Mouse (Mus musculus) MEL (cell line): ENCODE data around the gene Hspg2. TPM values are rescaled to one million over a fixed set of nuclear protein-coding genes. Genes with fewer than 3 reads are reported as not detected.

Experiments used
- DNase-seq: peaks from one replicate; pipeline ENCODE4 v3.0.0; 2011; ENCODE audit warnings: low read depth, low spot score
- H3K27ac ChIP-seq: 2 replicates; pipeline ENCODE4 v1.5.1; 2012; ENCODE audit warnings: low read depth, mild to moderate bottlenecking, control low read depth, low read length, moderate library complexity; ENCODE audit not compliant: control insufficient read depth
- H3K27me3 ChIP-seq, 2 experiments: fragments of 150-350 bp in 1 of 2; sonication (generic) in 1 of 2; 2 replicates each; pipeline ENCODE4 v1.6.1; 2012; ENCODE audit warnings: low read length in 2 of 2, mild to moderate bottlenecking in 2 of 2, improper control_type of control experiment in 1 of 2, moderate library complexity in 1 of 2; ENCODE audit not compliant: insufficient read depth in 2 of 2, control insufficient read depth in 1 of 2
- H3K36me3 ChIP-seq, 2 experiments: 2 replicates each; pipeline ENCODE4 v1.6.1; 2012 to 2014; ENCODE audit warnings: low read length in 2 of 2, improper control_type of control experiment in 1 of 2, inconsistent platforms in 1 of 2, mild to moderate bottlenecking in 1 of 2; ENCODE audit not compliant: insufficient read depth in 2 of 2, control insufficient read depth in 1 of 2
- H3K4me1 ChIP-seq, 2 experiments: fragments of 150-350 bp in 1 of 2; sonication (generic) in 1 of 2; 2 replicates each; pipeline ENCODE4 v1.6.1; 2012; ENCODE audit warnings: low read length in 2 of 2, improper control_type of control experiment in 1 of 2, mild to moderate bottlenecking in 1 of 2; ENCODE audit not compliant: insufficient read depth in 2 of 2, control insufficient read depth in 1 of 2
- H3K4me3 ChIP-seq, 2 experiments: fragments of 150-350 bp in 1 of 2; sonication (generic) in 1 of 2; 2 replicates each; pipeline ENCODE4 v1.5.1; 2012; ENCODE audit warnings: low read depth in 2 of 2, low read length in 2 of 2, mild to moderate bottlenecking in 2 of 2, moderate library complexity in 2 of 2, control low read depth in 1 of 2, improper control_type of control experiment in 1 of 2; ENCODE audit not compliant: control insufficient read depth in 1 of 2, insufficient read depth in 1 of 2
- H3K79me2 ChIP-seq: 2 replicates; pipeline ENCODE4 v1.6.1; 2012; ENCODE audit warnings: mild to moderate bottlenecking, low read length, moderate library complexity; ENCODE audit not compliant: control insufficient read depth, poor library complexity, insufficient read depth
- H3K9ac ChIP-seq: 2 replicates; pipeline ENCODE4 v1.6.1; 2012; ENCODE audit warnings: low read depth, mild to moderate bottlenecking, control low read depth, low read length, moderate library complexity; ENCODE audit not compliant: control insufficient read depth, poor library complexity, severe bottlenecking
- H3K9me3 ChIP-seq: fragments of 150-350 bp; sonication (generic); replicated peaks from 2 replicates; pipeline ENCODE4 v1.6.1; 2012; ENCODE audit warnings: mild to moderate bottlenecking, low read length, improper control_type of control experiment, moderate library complexity; ENCODE audit not compliant: insufficient read depth
- BHLHE40 ChIP-seq: IDR thresholded peaks from 2 replicates; pipeline ENCODE4 v1.6.1; 2012; ENCODE audit warnings: low read depth, mild to moderate bottlenecking, inconsistent platforms, low read length, improper control_type of control experiment, borderline replicate concordance
- CHD1 ChIP-seq: IDR thresholded peaks from 2 replicates; pipeline ENCODE4 v1.6.1; 2012; ENCODE audit warnings: low read depth, mild to moderate bottlenecking, inconsistent platforms, low read length, improper control_type of control experiment
- CHD2 ChIP-seq: IDR thresholded peaks from 2 replicates; pipeline ENCODE4 v1.6.1; 2011; ENCODE audit warnings: low read length, improper control_type of control experiment
- CTCF ChIP-seq, 3 experiments: IDR thresholded peaks in 2 of 3; conservative IDR thresholded peaks in 1 of 3; 2 replicates each; pipeline ENCODE4 v1.5.1; 2011 to 2012; ENCODE audit warnings: low read length in 3 of 3, low read depth in 2 of 3, mild to moderate bottlenecking in 2 of 3, improper control_type of control experiment in 1 of 3, inconsistent platforms in 1 of 3, mixed read lengths in 1 of 3, moderate library complexity in 1 of 3; ENCODE audit not compliant: control insufficient read depth in 1 of 3, insufficient read depth in 1 of 3, poor library complexity in 1 of 3, severe bottlenecking in 1 of 3
- E2F4 ChIP-seq: IDR thresholded peaks from 2 replicates; pipeline ENCODE4 v1.6.1; 2011; ENCODE audit warnings: low read depth, low read length, improper control_type of control experiment, borderline replicate concordance
- GATA1 ChIP-seq: IDR thresholded peaks from 2 replicates; pipeline ENCODE4 v1.6.1; 2011; ENCODE audit warnings: low read depth, low read length, improper control_type of control experiment
- HCFC1 ChIP-seq: IDR thresholded peaks from 2 replicates; pipeline ENCODE4 v1.6.1; 2012; ENCODE audit warnings: low read depth, mild to moderate bottlenecking, inconsistent platforms, low read length, improper control_type of control experiment, moderate library complexity
- JUND ChIP-seq: IDR thresholded peaks from 2 replicates; pipeline ENCODE4 v1.6.1; 2011; ENCODE audit warnings: low read depth, mild to moderate bottlenecking, improper control_type of control experiment, low read length
- MAZ ChIP-seq: IDR thresholded peaks from 2 replicates; pipeline ENCODE4 v1.6.1; 2012; ENCODE audit warnings: low read depth, mild to moderate bottlenecking, inconsistent platforms, low read length, improper control_type of control experiment
- MEF2A ChIP-seq: IDR thresholded peaks from 2 replicates; pipeline ENCODE4 v1.6.1; 2014; ENCODE audit warnings: low read depth, mild to moderate bottlenecking, inconsistent platforms, low read length, improper control_type of control experiment; ENCODE audit not compliant: poor library complexity, insufficient replicate concordance, severe bottlenecking; ENCODE audit errors: extremely low read depth
- MXI1 ChIP-seq: IDR thresholded peaks from 2 replicates; pipeline ENCODE4 v1.6.1; 2011; ENCODE audit warnings: mild to moderate bottlenecking, low read depth, low read length, improper control_type of control experiment
- NRF1 ChIP-seq: IDR thresholded peaks from 2 replicates; pipeline ENCODE4 v1.6.1; 2014; ENCODE audit warnings: low read depth, mild to moderate bottlenecking, inconsistent platforms, low read length, improper control_type of control experiment, moderate library complexity; ENCODE audit not compliant: poor library complexity, insufficient read depth, severe bottlenecking
- POLR2A ChIP-seq, 2 experiments: IDR thresholded peaks; 2 replicates each; pipeline ENCODE4 v1.6.1; 2011 to 2012; ENCODE audit warnings: low read length in 2 of 2, mild to moderate bottlenecking in 2 of 2, control low read depth in 1 of 2, improper control_type of control experiment in 1 of 2, low read depth in 1 of 2, moderate library complexity in 1 of 2; ENCODE audit not compliant: control insufficient read depth in 1 of 2, insufficient read depth in 1 of 2, poor library complexity in 1 of 2
- POLR2AphosphoS5 ChIP-seq: IDR thresholded peaks from 2 replicates; pipeline ENCODE4 v1.6.1; 2012; ENCODE audit warnings: low read depth, borderline replicate concordance, mild to moderate bottlenecking, inconsistent platforms, low read length, moderate library complexity, mixed read lengths
- RAD21 ChIP-seq: IDR thresholded peaks from 2 replicates; pipeline ENCODE4 v1.6.1; 2011; ENCODE audit warnings: mild to moderate bottlenecking, low read depth, low read length, improper control_type of control experiment
- RCOR1 ChIP-seq: IDR thresholded peaks from 2 replicates; pipeline ENCODE4 v1.6.1; 2012; ENCODE audit warnings: low read depth, mild to moderate bottlenecking, inconsistent platforms, low read length, improper control_type of control experiment
- SIN3A ChIP-seq: IDR thresholded peaks from 2 replicates; pipeline ENCODE4 v1.6.1; 2012; ENCODE audit warnings: low read length, improper control_type of control experiment, inconsistent platforms
- SMC3 ChIP-seq: IDR thresholded peaks from 2 replicates; pipeline ENCODE4 v1.6.1; 2011; ENCODE audit warnings: low read depth, low read length, improper control_type of control experiment
- TAL1 ChIP-seq: IDR thresholded peaks from 2 replicates; pipeline ENCODE4 v1.6.1; 2012; ENCODE audit warnings: mild to moderate bottlenecking, inconsistent platforms, low read length, moderate library complexity, mixed read lengths
- UBTF ChIP-seq: IDR thresholded peaks from 2 replicates; pipeline ENCODE4 v1.6.1; 2012; ENCODE audit warnings: low read depth, mild to moderate bottlenecking, inconsistent platforms, low read length, improper control_type of control experiment, moderate library complexity, borderline replicate concordance; ENCODE audit not compliant: insufficient read depth
- ZC3H11A ChIP-seq: IDR thresholded peaks from 2 replicates; pipeline ENCODE4 v1.6.1; 2012; ENCODE audit warnings: low read depth, mild to moderate bottlenecking, inconsistent platforms, low read length, improper control_type of control experiment
- ZKSCAN1 ChIP-seq: IDR thresholded peaks from 2 replicates; pipeline ENCODE4 v1.6.1; 2012; ENCODE audit warnings: low read depth, mild to moderate bottlenecking, inconsistent platforms, low read length, improper control_type of control experiment, moderate library complexity
- ZMIZ1 ChIP-seq: IDR thresholded peaks from 2 replicates; pipeline ENCODE4 v1.6.1; 2012; ENCODE audit warnings: low read depth, mild to moderate bottlenecking, inconsistent platforms, low read length, improper control_type of control experiment, moderate library complexity
- ZNF384 ChIP-seq: IDR thresholded peaks from 2 replicates; pipeline ENCODE4 v1.6.1; 2012; ENCODE audit warnings: low read depth, mild to moderate bottlenecking, inconsistent platforms, low read length, improper control_type of control experiment
- polyA plus RNA-seq, 2 experiments: library from polyadenylated mRNA; stranded (reverse) in 1 of 2; unstranded in 1 of 2; fragments of >175 nt in 1 of 2; fragments of >200 nt in 1 of 2; gene quantifications; 2 replicates each; pipeline versions ENCODE4 v1.2.1 to v1.2.4; 2012; ENCODE audit warnings: low replicate concordance in 2 of 2, low read depth in 1 of 2; ENCODE audit not compliant: insufficient read length in 2 of 2, insufficient read depth in 1 of 2, missing spikeins in 1 of 2
- total RNA-seq: library from RNA; depleted of rRNA; stranded (reverse); fragments of 300-350 nt; gene quantifications from 2 replicates; pipeline ENCODE4 v1.2.3, GENCODE M21; 2012

Gene Hspg2
- total and polyA plus RNA-seq, 3 experiments: 0.04 TPM; not detected in 1

GRCm38 (mm10) chr4:137603449-137604171 lies 135.0 kb downstream of the Hspg2 start:
- H3K36me3 ChIP-seq: peaks cover 6 to 9% of the 10 kb centered on the region in 2 experiments
- H3K9me3 ChIP-seq: no peaks in the 10 kb centered on the region
- H3K27ac ChIP-seq: no peak overlapping the region
- no peak overlapping the region for H3K9ac ChIP-seq
- H3K79me2 ChIP-seq: peaks cover 39% of the 10 kb centered on the region
- peak; percentile 30 for DNase-seq
- H3K4me1 ChIP-seq: peaks cover 4 to 7% of the 10 kb centered on the region in 2 experiments; a peak in 3 of 4 replicates
- H3K27me3 ChIP-seq: no peaks in the 10 kb centered on the region
- no peak overlapping the region for H3K4me3 ChIP-seq
- no peak for TF ChIP-seq TAL1
- TF ChIP-seq UBTF: no peak
- TF ChIP-seq POLR2A (IDR thresholded peaks at IDR 0.05; ENCODE audit: control insufficient read depth in 1 of 2, insufficient read depth in 1 of 2, low read depth in 1 of 2, low read length in 2 of 2, poor library complexity in 1 of 2): no peak
- no peak for TF ChIP-seq MXI1
- TF ChIP-seq NRF1: no peak
- no peak for TF ChIP-seq SIN3A
- no peak for TF ChIP-seq JUND
- no peak for TF ChIP-seq SMC3
- TF ChIP-seq CHD2: no peak
- no peak for TF ChIP-seq CHD1
- TF ChIP-seq ZC3H11A: no peak
- TF ChIP-seq E2F4: no peak
- TF ChIP-seq BHLHE40: no peak
- no peak for TF ChIP-seq RCOR1
- TF ChIP-seq ZMIZ1: no peak

- H3K36me3 ChIP-seq: peaks cover 2 to 10% of the 10 kb centered on the region in 2 experiments; a peak in 3 of 4 replicates
- H3K9ac ChIP-seq: no peak overlapping the region
- no peak overlapping the region for H3K4me3 ChIP-seq
- H3K27me3 ChIP-seq: no peaks in the 10 kb centered on the region
- no peaks in the 10 kb centered on the region for H3K9me3 ChIP-seq
- TF ChIP-seq ZC3H11A (no peak), HCFC1 (no peak), POLR2A (IDR thresholded peaks at IDR 0.05; ENCODE audit: control insufficient read depth in 1 of 2, insufficient read depth in 1 of 2, low read depth in 1 of 2, low read length in 2 of 2, poor library complexity in 1 of 2) (no peak), ZKSCAN1 (no peak), ZNF384 (no peak), UBTF (no peak), MAZ (no peak), GATA1 (no peak), CTCF (IDR thresholded peaks at IDR 0.05 in 2 of 3, conservative IDR thresholded peaks at IDR 0.05 in 1 of 3; ENCODE audit: control insufficient read depth in 1 of 3, insufficient read depth in 1 of 3, low read depth in 2 of 3, low read length in 3 of 3, poor library complexity in 1 of 3, severe bottlenecking in 1 of 3) (no peak), POLR2AphosphoS5 (no peak), RAD21 (no peak), SMC3 (no peak), MEF2A (no peak), TAL1 (no peak)
- no peak overlapping the region for H3K27ac ChIP-seq
- no peak for DNase-seq
- no peaks in the 10 kb centered on the region; a peak in 1 of 4 replicates for H3K4me1 ChIP-seq
- peaks cover 15% of the 10 kb centered on the region for H3K79me2 ChIP-seq
Measured at GRCm38 (mm10) chr4:137607023-137607422, 138.5 kb downstream of the Hspg2 start.
